Mouse (Mus musculus) liver, embryonic 12.5 days (tissue): ENCODE measurements around the gene Bbs1. TPM values are rescaled to one million over a fixed set of nuclear protein-coding genes. Genes with fewer than 3 reads are reported as not detected.

ENCODE experiments used
- ATAC-seq: fragments of 200-750 bp; cut with Nextera tagmentation; 2 replicates; pipeline ENCODE4 v1.8.0; 2017; ENCODE audit warnings: moderate number of reproducible peaks, mild to moderate bottlenecking, moderate library complexity
- H3K27ac ChIP-seq: fragments of 300-500 bp; sonication (generic); 2 replicates; pipeline ENCODE4 v1.5.1; 2016; ENCODE audit warnings: mild to moderate bottlenecking
- H3K27me3 ChIP-seq: fragments of 300-500 bp; sonication (generic); replicated peaks from 2 replicates; pipeline ENCODE4 v1.6.1; 2016; ENCODE audit warnings: mild to moderate bottlenecking, moderate library complexity
- H3K36me3 ChIP-seq: fragments of 300-500 bp; sonication (generic); 2 replicates; pipeline ENCODE4 v1.6.1; 2016; ENCODE audit warnings: mild to moderate bottlenecking, moderate library complexity
- H3K4me1 ChIP-seq: fragments of 300-500 bp; sonication (generic); 2 replicates; pipeline ENCODE4 v1.6.1; 2016
- H3K4me2 ChIP-seq: fragments of 300-500 bp; sonication (generic); 2 replicates; pipeline ENCODE4 v1.6.1; 2016; ENCODE audit warnings: mild to moderate bottlenecking, moderate library complexity
- H3K4me3 ChIP-seq: fragments of 300-500 bp; sonication (generic); 2 replicates; pipeline ENCODE4 v1.5.1; 2016; ENCODE audit warnings: mild to moderate bottlenecking, moderate library complexity
- H3K9ac ChIP-seq: fragments of 300-500 bp; sonication (generic); 2 replicates; pipeline ENCODE4 v1.6.1; 2016; ENCODE audit warnings: mild to moderate bottlenecking, moderate library complexity
- H3K9me3 ChIP-seq: fragments of 300-500 bp; sonication (generic); replicated peaks from 2 replicates; pipeline ENCODE4 v1.6.1; 2016; ENCODE audit warnings: mild to moderate bottlenecking, moderate library complexity
- WGBS: fragments of 180-500 bp; shearing (Covaris S2); methylation state at CpG from one replicate; pipeline ENCODE4 v1.1.7; 2016; ENCODE audit not compliant: insufficient replicate concordance; 5-methylcytosine and 5-hydroxymethylcytosine counted together
- polyA plus RNA-seq: library from polyadenylated mRNA; unstranded; fragments of >200 nt; fragmentation: Nextera tagmentation; extraction: Ambion mirVana; gene quantifications from 2 replicates; pipeline ENCODE4 v1.2.1, GENCODE M21; 2016

Gene Bbs1
- polyA plus RNA-seq, 1 experiment from 2014 or later: 1.6 TPM

DNA sequence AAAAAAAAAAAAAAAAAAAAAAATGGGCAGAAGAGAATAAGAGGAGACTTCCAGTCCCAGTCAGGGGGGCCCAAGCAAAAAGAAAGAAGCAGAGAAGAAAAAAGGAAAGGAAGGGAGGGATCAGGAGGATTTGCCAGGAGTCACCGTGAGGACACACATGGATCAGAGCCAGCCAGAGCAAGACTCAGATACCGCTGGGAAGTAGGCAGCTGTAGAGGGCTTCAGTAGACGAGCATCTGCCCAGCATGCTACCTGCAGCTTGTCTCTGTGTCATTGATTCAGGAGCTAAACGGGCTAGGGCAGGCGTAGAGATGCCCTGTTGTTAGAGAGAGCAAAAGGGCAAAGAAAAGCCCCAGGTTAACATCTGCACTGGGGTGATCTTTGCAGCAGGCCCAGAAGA lies 56.1 kb downstream of the Bbs1 start:
- no peak overlapping the region for H3K4me2 ChIP-seq
- H3K9ac ChIP-seq: no peak overlapping the region
- no peaks in the 10 kb centered on the region for H3K9me3 ChIP-seq
- H3K27ac ChIP-seq: no peak overlapping the region
- H3K36me3 ChIP-seq: no peaks in the 10 kb centered on the region
- peaks cover 14% of the 10 kb centered on the region for H3K4me1 ChIP-seq
- no peak for ATAC-seq
- H3K4me3 ChIP-seq: no peak overlapping the region
- 42% methylated on average over 5 of the region's 5 CpGs for WGBS
- peaks cover 71% of the 10 kb centered on the region for H3K27me3 ChIP-seq

GRCm38 (mm10) chr19:4849800-4850199 lies 56.6 kb downstream of the Bbs1 start:
- 39% methylated on average over 4 of the region's 4 CpGs for WGBS
- ATAC-seq: no peak
- Histone ChIP-seq H3K4me2 (no peak overlapping the region), H3K27ac (no peak overlapping the region), H3K36me3 (no peaks in the 10 kb centered on the region), H3K9me3 (no peaks in the 10 kb centered on the region), H3K4me3 (no peak overlapping the region), H3K4me1 (peaks cover 9% of the 10 kb centered on the region), H3K9ac (no peak overlapping the region), H3K27me3 (peaks cover 66% of the 10 kb centered on the region)

DNA sequence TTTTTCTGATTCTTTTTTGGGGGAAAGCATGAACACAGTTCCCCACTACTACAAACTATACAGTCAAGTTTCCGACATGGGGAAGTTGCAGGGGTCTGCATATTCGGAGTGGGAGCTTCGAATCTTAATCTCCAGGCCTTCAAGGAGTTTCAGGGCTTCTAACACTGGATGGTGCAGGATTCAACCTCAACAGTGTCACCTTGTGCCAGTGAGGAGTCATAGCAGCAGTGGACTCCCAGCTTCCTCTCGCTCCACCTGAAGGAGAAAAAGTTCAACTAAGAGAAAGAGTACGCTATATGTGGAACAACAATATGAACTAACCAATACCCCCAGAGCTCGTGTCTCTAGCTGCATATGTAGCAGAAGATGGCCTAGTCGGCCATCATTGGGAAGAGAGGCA lies 58.9 kb downstream of the Bbs1 start:
- Histone ChIP-seq H3K4me1 (0 out of 2 replicates have a peak, but pooled peaks cover 5% of the 10 kb centered on the region), H3K9me3 (no peaks in the 10 kb centered on the region), H3K36me3 (no peaks in the 10 kb centered on the region), H3K27me3 (peaks cover 60% of the 10 kb centered on the region), H3K4me2 (no peak overlapping the region), H3K4me3 (no peak overlapping the region), H3K9ac (no peak overlapping the region), H3K27ac (no peak overlapping the region)
- no peak for ATAC-seq
- WGBS: 23% methylated on average over 7 of the region's 7 CpGs

GRCm38 (mm10) chr19:4845846-4846245 lies 60.6 kb downstream of the Bbs1 start:
- ATAC-seq: no peak

DNA sequence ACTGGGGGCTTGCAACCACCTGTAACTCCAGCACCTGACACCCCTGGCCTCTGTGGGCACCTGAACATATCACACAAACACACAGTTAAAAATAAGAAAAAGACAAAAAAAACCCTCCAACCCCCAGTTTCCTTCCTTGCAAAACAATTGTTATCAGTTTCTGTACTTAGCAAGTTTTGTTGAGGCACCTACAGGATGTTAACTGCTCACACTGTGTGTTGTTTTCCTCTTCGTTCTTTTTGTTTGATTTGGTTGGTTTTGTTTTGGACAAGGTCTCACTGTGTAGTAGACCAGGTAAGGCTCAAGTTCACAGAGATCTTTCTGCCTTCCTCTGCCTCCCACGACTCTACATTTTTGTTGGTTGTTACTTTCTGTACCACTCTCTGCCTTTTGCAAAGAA lies 63.8 kb downstream of the Bbs1 start:
- no peak overlapping the region for H3K4me3 ChIP-seq
- no peak for ATAC-seq
- H3K27me3 ChIP-seq: peaks cover 48% of the 10 kb centered on the region
- no peak overlapping the region for H3K27ac ChIP-seq
- no peaks in the 10 kb centered on the region for H3K9me3 ChIP-seq
- 49% methylated on average over 2 of the region's 2 CpGs for WGBS
- H3K9ac ChIP-seq: no peak overlapping the region
- no peaks in the 10 kb centered on the region for H3K36me3 ChIP-seq
- no peak overlapping the region for H3K4me2 ChIP-seq
- H3K4me1 ChIP-seq: peaks cover 37% of the 10 kb centered on the region

More at GRCm38 (mm10) chr19:4845846-4846245, 60.6 kb downstream of the Bbs1 start:
- H3K9me3 ChIP-seq: no peaks in the 10 kb centered on the region
- WGBS: 37% methylated on average over 2 of the region's 2 CpGs
- H3K9ac ChIP-seq: no peak overlapping the region
- no peak overlapping the region for H3K27ac ChIP-seq
- peaks cover 8% of the 10 kb centered on the region; the same call in 1 of the 2 replicates for H3K4me1 ChIP-seq
- H3K4me2 ChIP-seq: no peak overlapping the region
- H3K36me3 ChIP-seq: no peaks in the 10 kb centered on the region
- H3K27me3 ChIP-seq: peaks cover 62% of the 10 kb centered on the region
- no peak overlapping the region for H3K4me3 ChIP-seq

DNA sequence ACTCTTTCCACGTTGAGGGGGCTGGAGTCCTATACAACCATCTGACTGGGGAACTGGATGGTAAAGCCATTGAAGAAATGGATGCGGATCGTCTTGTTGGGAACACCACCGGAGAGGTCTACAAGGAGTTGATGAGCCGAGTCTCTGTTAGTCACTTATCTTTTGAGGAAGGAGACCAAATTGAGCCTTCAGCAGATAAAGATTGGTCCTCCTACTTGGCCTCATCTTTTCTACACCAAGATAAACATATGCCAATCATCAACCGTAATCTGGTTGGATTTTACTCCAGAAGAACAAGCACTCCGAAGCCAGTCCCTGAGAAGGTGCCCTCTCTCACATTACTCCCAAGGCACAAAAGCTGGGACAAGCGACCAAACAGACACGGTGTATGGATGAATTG lies 65.6 kb downstream of the Bbs1 start:
- Histone ChIP-seq H3K4me2 (no peak overlapping the region), H3K36me3 (peaks cover 3% of the 10 kb centered on the region; the same call in 1 of the 2 replicates), H3K4me1 (peaks cover 52% of the 10 kb centered on the region), H3K27me3 (peaks cover 41% of the 10 kb centered on the region), H3K27ac (no peak overlapping the region), H3K9me3 (no peaks in the 10 kb centered on the region), H3K4me3 (no peak overlapping the region), H3K9ac (no peak overlapping the region)
- no peak for ATAC-seq
- whole genome bisulfite sequencing: 61% methylated on average over 9 of the region's 9 CpGs

- ATAC-seq: peak; percentile 99
- peak within 1 kb of the TSS; percentile 68 for H3K27ac ChIP-seq
- H3K36me3 ChIP-seq: peaks cover 3% of the 10 kb centered on the region
- peak within 1 kb of the TSS; percentile 94 for H3K4me2 ChIP-seq
- no peaks in the 10 kb centered on the region for H3K9me3 ChIP-seq
- WGBS: 0% methylated on average over 25 of the region's 25 CpGs
- peak within 1 kb of the TSS; percentile 69 for H3K4me3 ChIP-seq
- peaks cover 41% of the 10 kb centered on the region for H3K27me3 ChIP-seq
- peaks cover 48% of the 10 kb centered on the region for H3K4me1 ChIP-seq
- H3K9ac ChIP-seq: peak within 1 kb of the TSS; percentile 82
These were observed 67.3 kb downstream of the Bbs1 start, which contains the start of the genes Ccs and Ccdc87 for GRCm38 (mm10) chr19:4839149-4839548. Ccs (minus strand) TSS chr19:4839332. Ccdc87 (plus strand) TSS chr19:4839366.

GRCm38 (mm10) chr19:4838526-4839140 lies 67.8 kb downstream of the Bbs1 start:
- peaks cover 6% of the 10 kb centered on the region for H3K36me3 ChIP-seq
- H3K27me3 ChIP-seq: peaks cover 41% of the 10 kb centered on the region

GRCm38 (mm10) chr19:4837049-4837448 lies 69.4 kb downstream of the Bbs1 start:
- Histone ChIP-seq H3K27me3 (peaks cover 27% of the 10 kb centered on the region), H3K9me3 (no peaks in the 10 kb centered on the region), H3K27ac (no peak overlapping the region), H3K4me3 (no peak overlapping the region), H3K9ac (no peak overlapping the region), H3K4me1 (peaks cover 48% of the 10 kb centered on the region), H3K36me3 (peaks cover 19% of the 10 kb centered on the region), H3K4me2 (no peak overlapping the region)
- no peak for ATAC-seq
- 87% methylated on average over 6 of the region's 6 CpGs for WGBS

More at GRCm38 (mm10) chr19:4838526-4839140, 67.8 kb downstream of the Bbs1 start:
- Histone ChIP-seq H3K27ac (peak overlapping the region; percentile 68), H3K9me3 (no peaks in the 10 kb centered on the region), H3K4me2 (peak overlapping the region; percentile 94), H3K4me1 (peaks cover 48% of the 10 kb centered on the region), H3K4me3 (peak overlapping the region; percentile 69), H3K9ac (peak overlapping the region; percentile 82)
- peak; percentile 56 for ATAC-seq
- whole genome bisulfite sequencing: 32% methylated on average over 10 of the region's 10 CpGs

Other genes with a start within 250 kb of the Bbs1 start
- 0.43 and 1.1 TPM in 2 replicates for gene Gm960, start 208.0 kb downstream of the Bbs1 start, polyA plus RNA-seq
- 0.14 and 0.30 TPM in 2 replicates for gene Sptbn2, start 195.5 kb downstream of the Bbs1 start, polyA plus RNA-seq
- 22.7 and 24.0 TPM in 2 replicates for gene Rbm4b, start 150.1 kb downstream of the Bbs1 start, polyA plus RNA-seq
- gene Rbm4, start 112.7 kb downstream of the Bbs1 start, polyA plus RNA-seq: 30.7 and 32.6 TPM in 2 replicates
- 18.1 and 18.9 TPM in 2 replicates for gene Gm21992, start 95.0 kb downstream of the Bbs1 start, polyA plus RNA-seq
- gene Rbm14, start 95.0 kb downstream of the Bbs1 start, polyA plus RNA-seq: 62.0 and 63.5 TPM in 2 replicates
- 40.3 and 43.6 TPM in 2 replicates for gene Ccs, start 67.3 kb downstream of the Bbs1 start, polyA plus RNA-seq
- not detected in 2 replicates for gene Ccdc87, start 67.3 kb downstream of the Bbs1 start, polyA plus RNA-seq
- 13.1 and 17.8 TPM in 2 replicates for gene Ctsf, start 51.5 kb downstream of the Bbs1 start, polyA plus RNA-seq
- 0.79 and 0.82 TPM in 2 replicates for gene Actn3, start 28.7 kb downstream of the Bbs1 start, polyA plus RNA-seq
- gene Zdhhc24, start 28.0 kb downstream of the Bbs1 start, polyA plus RNA-seq: 13.9 and 15.9 TPM in 2 replicates
- 76.7 and 83.3 TPM in 2 replicates for gene Dpp3, start 21.7 kb upstream of the Bbs1 start, polyA plus RNA-seq
- gene Peli3, start 36.5 kb upstream of the Bbs1 start, polyA plus RNA-seq: 0.20 and 0.44 TPM in 2 replicates
- 82.4 and 84.7 TPM in 2 replicates for gene Mrpl11, start 55.5 kb upstream of the Bbs1 start, polyA plus RNA-seq
- gene Npas4, start 83.7 kb upstream of the Bbs1 start, polyA plus RNA-seq: not detected in 2 replicates
- gene Slc29a2, start 117.2 kb upstream of the Bbs1 start, polyA plus RNA-seq: 3.3 and 3.8 TPM in 2 replicates
- gene B4gat1, start 132.2 kb upstream of the Bbs1 start, polyA plus RNA-seq: 10.9 and 13.2 TPM in 2 replicates
- gene AC124502.3, start 132.3 kb upstream of the Bbs1 start, polyA plus RNA-seq: 0.20 and 0.23 TPM in 2 replicates
- gene Brms1, start 134.7 kb upstream of the Bbs1 start, polyA plus RNA-seq: 40.4 TPM in 2 replicates
- gene Rin1, start 143.9 kb upstream of the Bbs1 start, polyA plus RNA-seq: 0.50 and 0.92 TPM in 2 replicates
- gene Cd248, start 161.4 kb upstream of the Bbs1 start, polyA plus RNA-seq: 7.7 and 9.5 TPM in 2 replicates
- gene Tmem151a, start 178.9 kb upstream of the Bbs1 start, polyA plus RNA-seq: 1.0 and 1.5 TPM in 2 replicates
- 51.7 and 53.9 TPM in 2 replicates for gene Yif1a, start 181.9 kb upstream of the Bbs1 start, polyA plus RNA-seq
- gene Cnih2, start 191.9 kb upstream of the Bbs1 start, polyA plus RNA-seq: 3.5 and 3.8 TPM in 2 replicates
- 118 and 126 TPM in 2 replicates for gene Rab1b, start 200.4 kb upstream of the Bbs1 start, polyA plus RNA-seq
- 4.4 and 4.9 TPM in 2 replicates for gene Klc2, start 211.9 kb upstream of the Bbs1 start, polyA plus RNA-seq